Mouse (Mus musculus) frontal cortex, postnatal 36 days (tissue): ENCODE measurements at regions not wholly inside any gene's neighbourhood (a gene's known extent, or its start where the extent isn't known, plus 50 kb on each side); places are given as distances from the start of the nearest gene placed in this dataset.

Experiments
- DNase-seq, 2 experiments: peaks; one replicate each; pipeline ENCODE4 v3.0.0; 2022; ENCODE audit warnings: low spot score in 2 of 2

GRCm38 (mm10) chr4:38224512-38224911 lies 1225.6 kb upstream of the 1700009N14Rik start:
- peak in 1 of 2 experiments; percentile 1 for DNase-seq
